Comparison of ENCODE assay signal across 8 mouse cellular contexts in the genomic region with DNA sequence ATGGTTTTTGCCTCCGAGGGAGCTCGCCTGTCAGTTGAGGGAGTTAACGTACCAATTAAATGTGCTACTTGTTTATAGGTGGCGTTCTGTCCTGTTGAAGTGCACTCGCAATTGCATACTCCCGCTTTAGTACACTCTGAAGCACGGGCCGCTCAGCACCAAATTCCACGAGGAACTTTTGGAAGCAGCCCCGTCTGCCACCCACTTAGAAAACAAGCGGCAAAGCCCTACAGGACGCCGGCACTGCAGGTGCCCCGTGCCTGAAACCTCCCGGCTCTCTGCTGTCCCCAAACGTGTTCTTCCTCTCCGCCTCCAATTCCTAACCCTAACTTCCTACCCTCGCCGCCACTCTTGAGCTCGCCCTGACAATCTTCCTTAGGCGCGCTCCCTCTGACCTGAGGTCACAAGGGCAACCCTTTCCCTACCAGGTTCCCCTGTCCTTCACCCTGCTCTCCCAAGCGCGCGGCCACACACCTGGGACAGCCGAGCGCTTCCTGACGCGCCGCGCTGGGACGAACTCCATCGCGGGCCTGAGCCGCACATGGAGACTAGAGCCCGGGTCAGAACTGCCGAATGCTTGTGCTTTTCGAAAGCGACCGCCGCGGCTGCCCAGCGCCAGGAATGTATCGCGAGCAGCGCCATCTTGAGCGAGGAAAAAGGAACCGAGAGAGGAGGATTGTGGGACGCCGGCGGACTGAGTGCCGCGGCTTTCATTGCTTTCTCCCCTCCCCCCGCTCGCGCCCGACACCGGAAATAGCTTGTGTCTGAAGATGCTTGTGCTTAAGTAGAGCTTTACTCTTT. TPM values are rescaled to one million over a fixed set of nuclear protein-coding genes. Genes with fewer than 3 reads are reported as not detected.
DNase-seq lines count a peak whose midpoint lies in the region; ATAC-seq lines count a peak whose summit lies in the region.

Gene Abcb7, minus strand, starts transcription at position 674 of the 801 bp plus-strand sequence.

- peak; percentile 89 for ATAC-seq in granulocyte monocyte progenitor cell, adult 5-6 weeks (replicated peaks; ENCODE audit: poor library complexity, severe bottlenecking)
- peak; percentile 97 for ATAC-seq in midbrain, embryonic 11.5 days (ENCODE audit: low FRiP score)

- 0 out of 2 replicates have a peak, but pooled peaks cover 3% of the 10 kb centered on the region for H3K4me1 ChIP-seq in embryonic facial prominence, embryonic 10.5 days
- no peaks in the 10 kb centered on the region for H3K4me1 ChIP-seq in midbrain, embryonic 11.5 days (ENCODE audit: control insufficient read depth, insufficient read depth, low read length)

- WGBS in embryonic facial prominence, embryonic 10.5 days: 13% methylated on average over 58 of the region's 58 CpGs
- 12% methylated on average over 53 of the region's 58 CpGs for WGBS in midbrain, embryonic 11.5 days

- H3K36me3 ChIP-seq in embryonic facial prominence, embryonic 10.5 days (replicated peaks): no peaks in the 10 kb centered on the region
- no peaks in the 10 kb centered on the region for H3K36me3 ChIP-seq in midbrain, embryonic 11.5 days (ENCODE audit: control insufficient read depth, insufficient read depth, low read length)

- peak within 1 kb of the TSS; percentile 43 for H3K4me2 ChIP-seq in midbrain, embryonic 11.5 days

- H3K4me3 ChIP-seq in embryonic facial prominence, embryonic 10.5 days: peak within 1 kb of the TSS; percentile 68
- peak within 1 kb of the TSS; percentile 45 for H3K4me3 ChIP-seq in midbrain, embryonic 11.5 days (ENCODE audit: low read depth, low read length)

- intact Hi-C loops in left cerebral cortex, postnatal 4 days (cut with DNase I): no loop called here

- H3K9me3 ChIP-seq in embryonic facial prominence, embryonic 10.5 days: no peaks in the 10 kb centered on the region
- H3K9me3 ChIP-seq in midbrain, embryonic 11.5 days (ENCODE audit: control insufficient read depth, low read length): no peaks in the 10 kb centered on the region

- peak; percentile 93 for DNase-seq in adrenal gland, postnatal 14 days
- DNase-seq in embryonic facial prominence, embryonic 10.5 days (ENCODE audit: low spot score): peak; percentile 86
- DNase-seq in kidney, adult 11 months: peak; percentile 81
- DNase-seq in left cerebral cortex, postnatal 4 days: peak; percentile 87
- DNase-seq in midbrain, embryonic 11.5 days (ENCODE audit: low spot score, missing footprints): peak; percentile 94
- peak; percentile 87 for DNase-seq in right cerebral cortex, postnatal 4 days
- DNase-seq in yolk sac, embryonic 10.5 days (ENCODE audit: low spot score): peak; percentile 84

- peaks cover 62% of the 10 kb centered on the region for H3K27me3 ChIP-seq in embryonic facial prominence, embryonic 10.5 days (replicated peaks; ENCODE audit: low read depth, poor library complexity, severe bottlenecking)
- peaks cover 3% of the 10 kb centered on the region for H3K27me3 ChIP-seq in midbrain, embryonic 11.5 days (ENCODE audit: control insufficient read depth, insufficient read depth, low read length)

- peak within 1 kb of the TSS; percentile 93 for H3K27ac ChIP-seq in embryonic facial prominence, embryonic 10.5 days (replicated peaks)
- peak within 1 kb of the TSS; percentile 60 for H3K27ac ChIP-seq in midbrain, embryonic 11.5 days (ENCODE audit: low read depth, low read length)

- peak within 1 kb of the TSS; percentile 67 for H3K9ac ChIP-seq in midbrain, embryonic 11.5 days (ENCODE audit: low read length)

RNA-seq across cellular contexts. Expression of gene Abcb7, which starts in this region (rescaled TPM):
- 26.8 and 29.3 TPM in 2 replicates for total RNA-seq in adrenal gland, postnatal 14 days (2021)
- polyA plus RNA-seq in embryonic facial prominence, embryonic 10.5 days (2016; fragmentation: Nextera tagmentation; extraction: Ambion mirVana): 10.4 and 11.6 TPM in 2 replicates
- total RNA-seq in granulocyte monocyte progenitor cell, adult 5-6 weeks (2014; fragmentation: Nextera tagmentation): 28.0 and 32.4 TPM in 2 replicates
- 69.5 and 77.3 TPM in 2 replicates for total RNA-seq in granulocyte monocyte progenitor cell, adult 5-6 weeks (2017)
- total RNA-seq in left cerebral cortex, postnatal 4 days (2021): 10 to 100 TPM; 15.8 to 18.9 TPM
- 17.1 and 18.2 TPM in 2 replicates for polyA plus RNA-seq in midbrain, embryonic 11.5 days (2014; fragmentation: Nextera tagmentation; extraction: Ambion mirVana)

Comparison
In these comparisons a context has a peak if more than half of its experiments do, and no peak if none do; other contexts are left out.
1. Peak in every context shown above with its lines: DNase-seq, ATAC-seq, H3K4me3 ChIP-seq and H3K27ac ChIP-seq.